ENCODE assay signal across 28 mouse cellular contexts in the genomic region with DNA sequence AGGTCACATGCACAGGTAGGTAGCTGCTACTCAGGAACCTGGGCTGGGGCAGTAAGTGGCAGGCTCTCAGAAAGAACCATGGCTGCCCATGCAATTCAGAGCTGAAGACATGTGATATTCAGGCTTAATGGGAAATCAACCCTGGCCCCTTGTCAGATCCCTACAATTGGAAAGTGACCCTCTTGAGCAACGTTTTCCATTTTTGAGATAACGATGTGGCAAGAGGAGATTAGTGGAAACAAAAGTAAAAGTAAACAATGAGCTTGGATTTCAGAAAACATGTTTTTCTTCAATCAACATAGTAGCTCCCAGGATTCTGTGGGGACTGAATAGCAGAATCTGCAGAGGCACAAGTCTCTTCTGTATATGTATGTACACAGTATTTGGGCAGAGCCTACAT.
DNase-seq lines count a peak whose midpoint lies in the region; ATAC-seq and TF ChIP-seq lines count a peak whose summit lies in the region.
"Had no signal": no experiment of that assay in that cellular context is flagged by ENCODE, and none has a peak within 500 bp of the region (broad histone marks: within the 10 kb centered on the region; RNA-seq: fewer than 3 reads in every experiment).

No protein-coding gene starts in this region.

- ATAC-seq in lung, embryonic 14.5 days (ENCODE audit: insufficient read depth): no peak
- no peak for ATAC-seq in midbrain, embryonic 11.5 days (ENCODE audit: low FRiP score)
- ATAC-seq: forebrain, embryonic 14.5 days; forebrain, postnatal 0 days; hindbrain, postnatal 0 days; Patski had no signal

- peak overlapping the region; percentile 95 for H3K27ac ChIP-seq in liver, adult 2 months (replicated peaks; ENCODE audit: insufficient read depth, low read depth, low read length)
- no peak overlapping the region for H3K27ac ChIP-seq in lung, embryonic 14.5 days (ENCODE audit: low read depth)
- no peak overlapping the region for H3K27ac ChIP-seq in midbrain, embryonic 11.5 days (ENCODE audit: low read depth, low read length)
- H3K27ac ChIP-seq: embryonic facial prominence, embryonic 12.5 days; embryonic facial prominence, embryonic 15.5 days; gastrocnemius, adult 2 months; heart, embryonic 15.5 days; hindbrain, embryonic 14.5 days; hindbrain, postnatal 0 days had no signal

- no peaks in the 10 kb centered on the region for H3K79me2 ChIP-seq in liver, adult 2 months (ENCODE audit: control insufficient read depth, insufficient read depth, low read length)

- no peak for TF ChIP-seq POLR2A in liver, adult 2 months (IDR thresholded peaks at IDR 0.05; ENCODE audit: extremely low read depth, insufficient read depth, low read length)

- TF ChIP-seq CTCF in liver, adult 2 months (IDR thresholded peaks at IDR 0.05; ENCODE audit: low read depth, low read length): no peak
- TF ChIP-seq CTCF in lung, embryonic 14.5 days (IDR thresholded peaks at IDR 0.05; ENCODE audit: low read depth): no peak

- H3K9ac ChIP-seq in liver, adult 2 months (ENCODE audit: low read depth, low read length): no peak overlapping the region
- H3K9ac ChIP-seq in lung, embryonic 14.5 days: no peak overlapping the region
- H3K9ac ChIP-seq in midbrain, embryonic 11.5 days (ENCODE audit: low read length): no peak overlapping the region
- H3K9ac ChIP-seq: embryonic facial prominence, embryonic 12.5 days; embryonic facial prominence, embryonic 15.5 days; forebrain, postnatal 0 days; heart, embryonic 12.5 days; heart, embryonic 15.5 days; hindbrain, embryonic 14.5 days had no signal

- 21% methylated on average over 2 of the region's 2 CpGs for WGBS in liver, adult 2 months
- 36% methylated on average over 2 of the region's 2 CpGs for WGBS in lung, embryonic 14.5 days
- 66% methylated on average over 2 of the region's 2 CpGs for WGBS in midbrain, embryonic 11.5 days

- H3K36me3 ChIP-seq in liver, adult 2 months (ENCODE audit: control insufficient read depth, insufficient read depth, low read length): no peaks in the 10 kb centered on the region
- H3K36me3 ChIP-seq in lung, embryonic 14.5 days (ENCODE audit: insufficient read depth): no peaks in the 10 kb centered on the region
- H3K36me3 ChIP-seq in midbrain, embryonic 11.5 days (ENCODE audit: control insufficient read depth, insufficient read depth, low read length): no peaks in the 10 kb centered on the region
- H3K36me3 ChIP-seq: embryonic facial prominence, embryonic 12.5 days; embryonic facial prominence, embryonic 15.5 days; G1E; heart, embryonic 12.5 days; heart, embryonic 15.5 days had no signal

- no peak overlapping the region for H3K4me3 ChIP-seq in liver, adult 2 months (ENCODE audit: insufficient read depth, low read depth, low read length)
- no peak overlapping the region for H3K4me3 ChIP-seq in lung, embryonic 14.5 days (ENCODE audit: low read depth, low read length)
- H3K4me3 ChIP-seq in midbrain, embryonic 11.5 days (ENCODE audit: low read depth, low read length): no peak overlapping the region
- H3K4me3 ChIP-seq: embryonic facial prominence, embryonic 12.5 days; embryonic facial prominence, embryonic 15.5 days; gastrocnemius, adult 2 months; heart, embryonic 12.5 days; heart, embryonic 15.5 days had no signal

- H3K4me1 ChIP-seq in liver, adult 2 months (ENCODE audit: control insufficient read depth, insufficient read depth, low read length): peaks cover 26% of the 10 kb centered on the region; the same call in 1 of the 2 replicates
- H3K4me1 ChIP-seq in lung, embryonic 14.5 days (ENCODE audit: insufficient read depth): no peaks in the 10 kb centered on the region
- H3K4me1 ChIP-seq in midbrain, embryonic 11.5 days (ENCODE audit: control insufficient read depth, insufficient read depth, low read length): no peaks in the 10 kb centered on the region
- H3K4me1 ChIP-seq: embryonic facial prominence, embryonic 12.5 days; embryonic facial prominence, embryonic 15.5 days; heart, embryonic 12.5 days; heart, embryonic 15.5 days had no signal

- H3K9me3 ChIP-seq in lung, embryonic 14.5 days (ENCODE audit: low read depth, low read length): no peaks in the 10 kb centered on the region
- no peaks in the 10 kb centered on the region for H3K9me3 ChIP-seq in midbrain, embryonic 11.5 days (ENCODE audit: control insufficient read depth, low read length)
- H3K9me3 ChIP-seq: embryonic facial prominence, embryonic 12.5 days; embryonic facial prominence, embryonic 15.5 days; heart, embryonic 12.5 days; heart, embryonic 15.5 days had no signal

- no peak overlapping the region for H3K4me2 ChIP-seq in lung, embryonic 14.5 days
- H3K4me2 ChIP-seq in midbrain, embryonic 11.5 days: no peak overlapping the region
- H3K4me2 ChIP-seq: embryonic facial prominence, embryonic 12.5 days; embryonic facial prominence, embryonic 15.5 days; heart, embryonic 12.5 days; heart, embryonic 15.5 days; hindbrain, embryonic 14.5 days had no signal

- peak; percentile 98 for DNase-seq in liver, adult 2 months (ENCODE audit: extremely low read depth, low read depth, low spot score)
- DNase-seq in liver: no peak
- peak; percentile 8 for DNase-seq in lung, embryonic 14.5 days
- no peak for DNase-seq in lung, postnatal 10 days
- DNase-seq in lung, postnatal 36 days: peak; percentile 20
- DNase-seq in midbrain, embryonic 11.5 days (ENCODE audit: low spot score, missing footprints): no peak
- DNase-seq: adrenal gland, postnatal 10 days; B cell, adult 2 months; cerebellum, adult 11 months; cerebellum, adult 2 months; cerebellum, adult 9-11 months; cerebellum, postnatal 25 days; forebrain, postnatal 0 days; gastrocnemius, adult 2 months; gastrocnemius, postnatal 14 days; heart, adult 11 months; heart, postnatal 10 days; heart, postnatal 4 days had no signal

- no peaks in the 10 kb centered on the region for H3K27me3 ChIP-seq in liver, adult 2 months (ENCODE audit: control insufficient read depth, insufficient read depth, low read length)
- no peaks in the 10 kb centered on the region for H3K27me3 ChIP-seq in lung, embryonic 14.5 days (ENCODE audit: insufficient read depth, low read length)
- no peaks in the 10 kb centered on the region for H3K27me3 ChIP-seq in midbrain, embryonic 11.5 days (ENCODE audit: control insufficient read depth, insufficient read depth, low read length)
- H3K27me3 ChIP-seq: CH12.LX; embryonic facial prominence, embryonic 12.5 days; embryonic facial prominence, embryonic 15.5 days; heart, embryonic 12.5 days; heart, embryonic 15.5 days had no signal

Comparison
In these comparisons a context has a peak if more than half of its experiments do, and no peak if none do; other contexts are left out.
1. DNase-seq: peak in liver, adult 2 months (single experiment), lung, embryonic 14.5 days (single experiment) and lung, postnatal 36 days (single experiment); none in liver (single experiment), lung, postnatal 10 days (single experiment) and midbrain, embryonic 11.5 days (single experiment).